Mouse (Mus musculus) retina, postnatal 1 day (tissue): ENCODE measurements around the gene H3f3b.
"Not testable (repeated sequence)": the region's sequence is repeated elsewhere in the genome, so short reads cannot be mapped to it uniquely, and the experiment has no call there.

ENCODE experiments used
- DNase-seq: peaks from one replicate; pipeline ENCODE4 v3.0.0-alpha.2; 2012

Gene H3f3b

GRCm38 (mm10) chr11:116045173-116045572 is 17.4 kb upstream of the H3f3b start:
- no peak for DNase-seq

GRCm38 (mm10) chr11:116043286-116043685 is 15.5 kb upstream of the H3f3b start:
- no peak for DNase-seq

- DNase-seq, result no peak
Measured at GRCm38 (mm10) chr11:116042372-116043138, 14.8 kb upstream of the H3f3b start.

GRCm38 (mm10) chr11:116041833-116042232 is 14.1 kb upstream of the H3f3b start:
- no peak for DNase-seq

GRCm38 (mm10) chr11:116040593-116040992 is 12.8 kb upstream of the H3f3b start:
- DNase-seq, result no peak

GRCm38 (mm10) chr11:116037826-116038225 is 10.1 kb upstream of the H3f3b start:
- no peak for DNase-seq

- no peak for DNase-seq
Measured at GRCm38 (mm10) chr11:116036671-116037070, 8.9 kb upstream of the H3f3b start.

- no peak for DNase-seq
Measured at GRCm38 (mm10) chr11:116034584-116034983, 6.8 kb upstream of the H3f3b start.

- DNase-seq, result no peak
Measured at GRCm38 (mm10) chr11:116030898-116031845, 3.4 kb upstream of the H3f3b start.

GRCm38 (mm10) chr11:116030088-116030897 is 2.5 kb upstream of the H3f3b start, which contains the start of gene Unk:
Gene Unk (plus strand): TSS chr11:116030322.
- DNase-seq, result peak; percentile 99

- no peak for DNase-seq
Measured at GRCm38 (mm10) chr11:116029086-116029865, 1.5 kb upstream of the H3f3b start.

- DNase-seq, result no peak
Measured at GRCm38 (mm10) chr11:116028177-116028865, 559 bp upstream of the H3f3b start.

GRCm38 (mm10) chr11:116025056-116025845 is 2.5 kb downstream of the H3f3b start:
- no peak for DNase-seq

GRCm38 (mm10) chr11:116024356-116024808 is 3.4 kb downstream of the H3f3b start:
- peak; percentile 100 for DNase-seq

- DNase-seq, result no peak
Measured at GRCm38 (mm10) chr11:116023771-116024355, 3.9 kb downstream of the H3f3b start.

GRCm38 (mm10) chr11:116023074-116023770 is 4.5 kb downstream of the H3f3b start:
- DNase-seq, result not testable (repeated sequence)

- no peak for DNase-seq
Measured at GRCm38 (mm10) chr11:116022256-116022780, 5.4 kb downstream of the H3f3b start.

- peak; percentile 31 for DNase-seq
Measured at GRCm38 (mm10) chr11:116021328-116022220, 6.2 kb downstream of the H3f3b start.
